Mouse (Mus musculus) liver (tissue): ENCODE data around the gene Tcf7l1.

Source experiments
- DNase-seq: peaks from one replicate; pipeline ENCODE4 v3.0.0-alpha.2; 2020; ENCODE audit warnings: mixed read lengths

The Tcf7l1 gene

DNA sequence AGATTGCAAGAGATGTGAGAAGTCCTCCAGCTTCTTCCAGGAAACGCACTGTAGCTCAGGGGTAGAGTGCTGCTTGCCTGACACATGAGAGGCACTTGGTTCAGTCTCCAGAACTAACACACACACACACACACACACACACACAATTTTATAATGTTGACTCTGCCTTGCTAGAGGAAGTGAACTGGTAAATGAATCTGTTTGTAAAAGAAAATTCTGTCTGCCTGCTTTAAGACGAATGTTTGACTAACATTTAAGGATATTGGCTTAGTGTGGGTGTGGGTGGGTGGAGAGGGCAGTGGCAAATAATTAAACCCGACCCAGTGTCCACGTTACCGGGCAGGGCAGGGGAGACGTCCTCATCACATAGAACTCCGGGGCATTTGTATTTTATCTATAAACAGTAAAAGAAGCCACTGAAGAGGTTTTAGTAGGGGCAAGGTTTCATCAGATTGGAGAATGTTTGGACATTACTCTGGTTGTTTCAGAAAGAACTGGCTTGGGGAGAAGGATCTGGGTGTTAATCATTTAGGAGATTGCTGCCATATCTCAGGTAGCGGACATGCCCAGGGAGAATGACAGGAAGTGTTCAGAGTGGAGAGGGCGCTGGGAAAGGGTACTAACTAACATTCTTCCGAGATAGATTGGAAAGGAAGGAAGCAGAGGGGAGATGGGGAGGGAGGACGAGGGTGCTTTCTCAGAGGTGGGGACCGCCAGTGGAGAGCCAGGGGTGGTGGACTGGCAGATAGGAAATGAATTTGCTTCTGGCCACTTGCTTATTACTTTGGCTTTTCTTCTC, 169.1 kb downstream of the Tcf7l1 start:
- no peak for DNase-seq

DNA sequence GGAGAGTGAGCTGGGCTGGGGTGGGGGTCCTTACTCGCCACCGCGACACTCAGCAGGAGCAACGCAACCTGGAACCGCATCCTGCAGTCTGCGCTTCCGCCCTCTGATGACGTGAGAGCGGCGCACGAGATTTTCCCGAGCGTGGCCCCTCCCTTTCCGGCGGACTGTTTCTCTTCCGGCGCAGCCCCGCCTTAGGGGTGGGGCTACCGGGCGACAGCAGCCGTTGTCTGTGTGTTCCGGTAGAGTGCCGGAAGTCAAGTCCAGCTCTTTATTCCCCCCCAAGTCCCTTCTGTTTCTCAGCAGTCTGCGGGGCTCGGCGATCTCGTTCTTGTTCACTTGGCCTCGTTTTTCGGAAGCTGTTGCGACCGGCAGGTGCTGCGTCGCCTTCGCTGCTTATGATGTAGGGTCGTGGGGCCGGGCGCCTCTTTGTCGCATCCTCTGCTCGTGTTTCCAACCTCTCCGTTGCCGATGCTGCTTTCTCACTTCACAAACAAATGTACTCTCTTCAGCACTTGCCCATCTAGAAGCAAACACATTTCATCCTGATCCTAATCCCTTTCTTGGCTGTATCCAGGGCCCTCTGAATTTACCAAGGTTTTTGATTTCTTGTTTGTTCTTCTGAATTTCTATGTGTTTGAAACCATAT, 172.3 kb downstream of the Tcf7l1 start, which contains the start of gene Tgoln1:
Gene Tgoln1, minus strand, starts transcription at position 358 of the 646 bp plus-strand sequence.
- peak; percentile 95 for DNase-seq

DNA sequence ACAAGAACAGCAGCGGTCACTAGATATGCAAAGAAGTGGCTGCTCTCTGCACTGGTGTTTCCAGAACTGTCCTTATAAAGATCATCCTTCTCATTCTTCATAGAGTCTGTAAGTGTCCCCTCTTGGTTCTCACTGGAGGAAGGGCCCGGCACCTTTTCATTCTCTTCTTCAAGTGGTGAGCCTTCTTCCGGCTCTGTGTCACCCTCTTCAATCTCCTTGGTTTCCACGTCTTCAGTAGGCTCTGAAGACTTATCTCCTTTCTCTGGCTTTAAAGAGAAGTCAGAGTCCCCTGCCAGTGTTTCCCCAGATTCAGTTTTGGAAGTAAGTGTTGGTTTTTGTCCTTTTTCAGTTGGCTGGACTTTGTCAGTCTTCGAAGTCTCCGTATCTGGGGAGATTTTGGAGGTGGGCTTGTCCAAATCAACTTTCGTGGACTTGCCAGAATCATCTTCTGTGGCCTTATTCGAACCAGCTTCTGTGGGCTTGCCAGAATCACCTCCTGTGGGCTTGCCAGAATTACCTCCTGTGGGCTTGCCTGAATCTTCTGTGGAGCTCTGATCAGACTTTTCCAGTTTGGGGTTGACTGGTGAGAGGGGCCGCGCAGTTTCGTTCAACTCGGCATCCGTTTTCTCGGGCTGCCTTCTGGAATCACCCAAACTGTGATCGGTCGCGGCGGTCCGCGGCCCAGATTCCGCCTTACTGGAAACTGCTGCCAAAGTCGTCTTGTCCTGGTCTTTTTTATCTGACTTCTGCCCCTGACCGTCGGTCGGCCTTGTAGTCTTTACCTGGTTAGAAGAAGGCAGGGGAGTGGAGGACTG, 173.3 kb downstream of the Tcf7l1 start:
- no peak for DNase-seq

DNA sequence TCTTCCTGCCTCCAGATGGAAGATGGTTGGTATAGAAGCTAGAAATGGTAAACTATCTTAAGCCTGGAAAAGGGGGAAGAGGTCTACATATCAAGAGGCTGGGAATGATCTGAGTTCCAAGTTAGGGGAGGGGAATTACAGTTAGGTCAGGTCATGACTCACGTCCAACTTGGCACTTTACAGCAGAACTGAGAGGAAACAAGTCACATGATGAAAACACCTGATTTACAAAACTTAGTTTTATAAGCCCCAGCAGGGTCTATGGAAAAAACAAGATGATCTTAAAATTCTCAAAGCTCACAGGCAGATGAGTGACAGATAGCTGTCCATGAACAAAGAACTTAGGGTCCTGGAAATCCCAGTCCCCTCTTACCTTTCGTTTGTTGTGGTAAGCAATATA, 173.9 kb downstream of the Tcf7l1 start:
- DNase-seq = no peak

DNA sequence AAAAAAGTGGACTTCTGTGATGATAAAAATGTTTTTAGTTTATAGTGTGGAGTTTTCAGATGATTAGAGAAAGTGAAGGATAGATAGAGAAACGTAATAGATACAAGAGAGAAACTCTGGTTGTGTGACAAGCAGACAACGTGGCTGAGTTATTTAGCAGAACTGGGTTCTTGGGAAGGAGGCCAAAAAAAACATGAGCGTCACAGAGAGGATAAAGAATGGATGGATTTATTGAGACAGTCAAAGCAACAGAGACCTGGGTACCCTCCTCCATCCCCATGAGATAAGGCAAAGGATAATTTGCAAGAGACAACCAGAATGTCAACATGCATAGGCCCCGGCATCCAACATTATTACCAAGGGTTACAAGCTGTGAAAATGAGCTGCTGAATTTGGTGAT, 178.8 kb downstream of the Tcf7l1 start:
- no peak for DNase-seq

DNA sequence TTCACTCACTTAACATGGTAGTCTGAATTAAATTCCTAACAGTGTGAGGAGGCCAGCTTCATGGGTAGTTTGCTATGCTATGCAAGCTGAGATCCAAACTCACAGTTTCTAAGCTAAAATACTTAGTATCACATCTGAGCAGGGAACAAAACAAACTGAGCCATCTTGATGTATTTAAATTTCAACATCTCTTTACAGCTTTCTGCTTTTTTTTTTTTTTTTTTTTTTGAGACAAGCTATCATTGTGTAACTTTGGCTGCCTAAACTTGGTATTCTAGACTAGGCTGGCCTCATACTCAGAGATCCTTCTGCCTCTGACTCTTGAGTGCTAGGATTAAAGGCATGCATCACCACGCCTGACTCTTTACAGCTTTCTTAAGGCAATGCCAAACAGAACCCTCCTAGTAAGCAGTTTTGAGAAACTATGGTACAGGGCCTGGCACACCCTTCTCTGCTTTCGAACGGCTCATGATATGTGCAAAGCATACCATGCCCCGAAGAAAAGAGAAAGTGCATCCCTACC, 180.3 kb downstream of the Tcf7l1 start:
- DNase-seq = no peak

DNA sequence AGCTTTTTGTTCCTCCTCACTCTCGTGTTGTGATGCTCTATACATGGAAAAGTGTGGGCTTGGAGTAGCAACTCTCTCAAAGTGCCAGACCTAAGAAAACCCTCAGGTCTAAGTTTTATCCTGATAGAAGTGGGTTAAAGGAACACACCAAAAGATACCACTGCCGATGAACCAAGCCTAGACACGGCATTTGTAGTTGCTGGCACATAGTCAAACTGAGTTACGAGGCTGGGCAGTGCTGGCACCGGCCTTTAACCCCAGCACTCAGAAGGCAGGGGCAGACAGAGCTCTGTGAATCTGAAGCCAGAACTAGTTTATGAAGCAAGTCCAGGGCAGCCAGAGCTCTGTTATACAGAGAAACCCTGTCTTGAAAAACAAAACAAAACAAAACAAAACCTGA, 181.4 kb downstream of the Tcf7l1 start:
- no peak for DNase-seq

DNA sequence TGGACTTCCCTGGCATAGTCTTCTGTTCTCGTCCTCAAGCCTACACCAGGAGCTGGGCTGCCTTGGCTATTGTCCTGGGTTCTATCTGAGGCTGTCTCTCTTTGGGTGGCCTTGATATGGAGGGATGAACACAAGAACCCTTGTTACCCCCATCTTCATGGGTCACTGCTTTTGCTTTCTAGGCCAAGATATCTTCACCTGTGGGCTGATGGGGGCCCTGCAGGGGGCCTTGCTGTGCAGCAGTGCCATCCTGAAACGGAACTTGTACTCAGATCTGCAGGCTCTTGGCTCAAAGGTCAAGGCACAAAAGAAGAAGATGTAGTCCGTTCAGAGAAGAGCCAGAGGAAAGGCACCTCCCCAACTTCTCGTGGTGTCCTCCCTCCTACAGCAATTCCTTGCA, 182.0 kb downstream of the Tcf7l1 start:
- DNase-seq = no peak

DNA sequence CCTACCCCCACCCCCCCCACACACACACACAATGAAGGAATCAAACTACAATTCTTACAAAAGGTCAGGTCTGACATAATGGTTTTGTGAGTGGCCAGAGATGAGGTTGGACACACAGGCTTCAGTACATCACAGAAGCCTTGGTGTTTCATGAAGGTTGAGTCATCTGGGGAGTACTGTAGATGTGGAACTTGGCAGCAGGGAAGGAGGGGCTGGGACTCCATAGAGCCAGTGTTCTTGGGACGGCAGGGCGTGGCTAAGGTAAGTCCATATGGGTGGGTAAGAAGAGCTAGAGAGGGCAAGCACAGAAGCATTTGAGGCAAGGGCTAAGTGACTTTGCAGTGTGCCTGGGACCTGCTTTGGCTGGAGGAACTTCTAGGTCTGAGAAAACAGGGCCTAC, 185.0 kb downstream of the Tcf7l1 start:
- no peak for DNase-seq

DNA sequence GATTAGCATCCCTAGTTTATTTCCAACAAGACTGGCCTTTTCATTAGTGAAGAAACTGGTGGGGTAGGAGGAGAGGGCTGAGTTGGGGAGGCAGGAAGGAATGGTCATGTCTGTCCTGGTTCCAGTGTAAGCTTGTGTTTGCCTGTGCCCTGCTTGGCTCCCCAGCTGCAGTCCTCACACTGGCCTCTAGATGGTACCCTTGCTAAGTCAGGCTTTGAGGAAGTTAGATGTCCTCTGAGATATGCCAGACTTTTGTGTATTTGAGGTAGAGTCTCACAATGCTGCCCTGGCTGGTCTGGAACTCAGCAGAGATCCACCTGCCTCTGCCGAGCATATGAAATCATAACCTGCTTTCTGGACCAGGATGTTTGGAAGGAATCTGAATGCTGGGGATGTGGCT, 187.3 kb downstream of the Tcf7l1 start:
- DNase-seq = peak; percentile 74

DNA sequence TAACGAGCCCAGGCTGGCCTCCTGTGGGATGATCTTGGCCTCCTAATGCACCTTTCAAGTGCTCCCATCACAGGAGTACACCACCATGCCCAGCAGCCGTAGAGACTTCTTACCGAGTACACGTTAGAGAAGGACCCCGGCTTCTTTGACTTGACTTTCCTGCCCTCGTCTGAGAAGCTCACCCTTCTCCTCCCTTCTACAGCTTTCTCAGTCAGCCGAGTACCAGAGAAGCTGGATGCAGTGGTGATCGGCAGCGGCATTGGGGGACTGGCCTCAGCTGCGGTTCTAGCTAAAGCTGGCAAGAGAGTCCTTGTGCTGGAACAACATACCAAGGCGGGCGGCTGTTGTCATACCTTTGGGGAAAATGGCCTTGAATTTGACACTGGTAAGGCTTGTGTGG, 188.3 kb downstream of the Tcf7l1 start:
- DNase-seq = no peak

DNA sequence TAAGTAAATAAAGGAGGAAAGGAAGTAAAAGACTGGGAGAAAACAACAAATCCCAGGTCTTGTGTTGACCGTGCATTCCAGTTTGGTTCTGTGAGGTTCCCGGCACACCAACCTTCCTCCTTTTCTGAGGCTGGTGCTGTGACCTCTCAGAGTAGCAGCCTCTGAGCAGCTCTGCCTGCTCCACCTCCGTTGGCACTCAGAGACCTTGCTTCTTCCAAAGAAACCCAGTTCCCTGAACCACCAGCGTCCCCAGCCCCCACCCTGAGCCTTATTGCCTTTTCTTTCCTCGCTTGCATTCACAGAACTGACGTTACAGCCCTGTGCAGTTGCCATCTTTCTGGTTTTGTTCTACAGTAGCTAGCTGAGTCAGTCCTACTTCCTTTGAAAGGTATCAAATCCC, 188.8 kb downstream of the Tcf7l1 start:
- no peak for DNase-seq

DNA sequence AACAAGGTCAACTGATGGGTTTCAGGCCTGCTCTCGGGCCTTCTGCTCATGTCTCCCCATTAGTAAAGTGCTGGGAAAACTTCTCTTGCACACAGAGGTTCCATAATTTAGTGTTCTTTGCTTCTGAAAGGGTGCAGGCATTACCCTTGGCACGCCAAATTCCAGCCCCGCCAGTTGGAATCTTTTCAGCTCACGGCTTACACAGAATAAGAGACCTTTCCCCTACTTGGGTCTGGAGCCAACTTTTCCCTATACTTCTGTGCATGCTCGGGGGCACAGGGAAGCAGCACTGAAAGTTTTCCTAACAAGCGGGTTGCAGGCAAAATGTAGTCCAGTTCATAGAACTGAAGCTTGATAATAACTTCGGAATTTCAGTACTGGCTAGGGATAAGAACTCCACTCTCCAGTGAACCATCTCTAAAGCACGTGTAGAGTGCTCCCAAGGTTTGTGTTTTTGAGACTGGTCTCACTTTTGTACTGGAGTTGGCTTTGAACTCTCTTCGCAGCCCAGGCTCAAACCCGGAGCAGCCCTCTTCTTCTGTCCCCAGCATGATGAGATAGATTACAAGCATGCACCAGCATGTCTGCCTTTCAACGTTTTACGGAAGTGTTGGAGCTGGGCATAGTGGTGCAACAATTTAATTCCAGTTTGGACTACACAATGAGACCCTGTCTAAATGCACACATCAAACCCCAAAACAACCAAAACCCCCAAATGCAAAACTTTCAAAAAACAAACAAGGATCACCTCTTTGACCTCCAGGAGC, 190.1 kb downstream of the Tcf7l1 start:
- DNase-seq = no peak

DNA sequence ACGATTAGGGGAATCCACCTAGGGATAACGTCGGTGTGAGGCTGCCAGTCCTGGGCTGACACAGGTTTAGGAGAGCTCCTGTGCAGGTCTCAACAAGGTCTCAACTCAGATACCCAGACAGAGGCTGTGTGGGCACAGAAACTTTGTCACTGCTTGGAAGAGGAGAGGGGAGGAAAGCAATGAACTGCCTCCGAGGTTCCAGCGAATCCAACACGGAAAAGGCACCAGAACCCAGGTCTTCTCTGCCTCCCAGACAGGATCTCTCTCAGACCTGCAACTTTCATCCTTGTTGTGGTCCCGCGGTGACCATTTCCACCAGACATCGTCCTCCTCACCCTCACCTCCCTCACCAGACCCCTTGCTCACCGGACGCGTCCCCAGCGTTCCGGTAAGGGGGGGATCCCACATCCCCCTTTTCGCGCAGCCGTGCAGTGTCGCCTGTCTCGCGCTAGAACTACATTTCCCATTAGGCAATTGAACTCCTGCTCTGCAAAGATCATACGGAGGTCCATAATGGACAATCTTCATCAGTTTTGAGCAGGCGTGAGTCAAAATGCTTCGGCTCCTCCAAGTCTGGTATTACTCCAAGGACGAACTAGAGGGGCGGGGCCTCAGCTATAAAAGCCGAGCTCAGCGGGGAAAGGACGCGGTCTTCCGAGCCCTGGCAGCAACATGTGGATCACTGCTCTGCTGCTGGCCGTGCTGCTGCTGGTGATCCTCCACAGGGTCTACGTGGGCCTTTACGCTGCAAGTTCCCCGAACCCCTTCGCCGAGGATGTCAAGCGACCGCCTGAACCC, 190.9 kb downstream of the Tcf7l1 start, which contains the start of the genes Elmod3 and Retsat:
Gene Elmod3, minus strand, starts transcription at position 458 of the 798 bp plus-strand sequence.
Gene Retsat, plus strand, starts transcription at position 520 of the 798 bp plus-strand sequence.
- peak; percentile 90 for DNase-seq

DNA sequence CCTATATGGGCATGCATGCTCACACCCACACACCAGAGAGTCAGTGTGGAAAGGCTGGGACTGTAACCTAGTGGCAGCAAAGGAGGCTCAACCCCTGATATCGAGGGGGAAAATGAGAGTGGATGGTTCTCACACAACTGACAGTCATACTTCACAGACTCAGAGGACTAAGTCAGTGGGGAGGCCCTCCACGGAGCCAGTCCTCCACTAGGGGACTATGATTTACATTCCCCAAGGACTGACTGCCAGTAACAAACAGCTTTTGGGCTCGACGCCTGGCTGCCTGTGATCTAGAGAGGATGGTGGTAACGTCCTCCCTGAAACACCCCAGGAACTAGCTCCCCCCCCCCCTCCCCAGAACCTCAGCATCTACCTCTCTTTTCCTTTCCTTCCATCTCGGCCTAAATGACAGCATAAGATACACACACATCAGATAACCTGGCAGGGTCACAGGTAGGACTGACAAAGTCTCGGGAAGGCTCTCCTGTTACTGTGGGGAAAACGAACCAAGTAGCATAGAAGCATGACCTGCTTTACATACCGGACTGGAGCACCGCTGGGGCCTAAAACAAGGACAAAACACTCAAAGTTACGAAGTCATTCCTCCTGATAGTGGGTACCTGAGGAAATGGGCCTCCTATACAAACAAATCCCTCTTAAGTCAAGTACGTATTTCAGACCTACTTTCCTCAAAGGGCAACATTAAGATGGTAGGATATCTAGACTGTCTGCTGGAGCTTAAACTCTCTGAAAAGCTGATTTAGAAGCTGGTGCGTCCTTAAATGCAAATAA, 191.8 kb downstream of the Tcf7l1 start:
- no peak for DNase-seq

DNA sequence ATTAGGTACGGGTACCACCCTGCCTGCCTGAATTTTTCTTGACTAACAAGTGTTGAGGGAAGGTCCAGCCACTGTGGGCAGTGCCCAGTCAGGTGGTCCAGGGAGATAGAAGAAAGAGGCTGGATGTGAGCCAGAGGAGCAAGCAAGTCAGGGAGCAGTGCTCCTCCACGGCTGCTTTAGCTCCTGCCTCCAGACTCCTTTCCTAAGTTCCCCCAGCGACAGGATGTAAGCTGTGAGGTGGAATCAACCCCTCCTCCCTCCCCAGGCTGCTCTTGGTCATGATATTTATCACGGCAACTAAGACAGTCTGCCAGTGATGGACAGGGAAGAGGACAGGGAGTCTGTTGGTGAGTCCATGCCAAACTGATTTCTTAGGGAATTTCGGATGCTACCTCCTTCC, 195.1 kb downstream of the Tcf7l1 start:
- DNase-seq = no peak

DNA sequence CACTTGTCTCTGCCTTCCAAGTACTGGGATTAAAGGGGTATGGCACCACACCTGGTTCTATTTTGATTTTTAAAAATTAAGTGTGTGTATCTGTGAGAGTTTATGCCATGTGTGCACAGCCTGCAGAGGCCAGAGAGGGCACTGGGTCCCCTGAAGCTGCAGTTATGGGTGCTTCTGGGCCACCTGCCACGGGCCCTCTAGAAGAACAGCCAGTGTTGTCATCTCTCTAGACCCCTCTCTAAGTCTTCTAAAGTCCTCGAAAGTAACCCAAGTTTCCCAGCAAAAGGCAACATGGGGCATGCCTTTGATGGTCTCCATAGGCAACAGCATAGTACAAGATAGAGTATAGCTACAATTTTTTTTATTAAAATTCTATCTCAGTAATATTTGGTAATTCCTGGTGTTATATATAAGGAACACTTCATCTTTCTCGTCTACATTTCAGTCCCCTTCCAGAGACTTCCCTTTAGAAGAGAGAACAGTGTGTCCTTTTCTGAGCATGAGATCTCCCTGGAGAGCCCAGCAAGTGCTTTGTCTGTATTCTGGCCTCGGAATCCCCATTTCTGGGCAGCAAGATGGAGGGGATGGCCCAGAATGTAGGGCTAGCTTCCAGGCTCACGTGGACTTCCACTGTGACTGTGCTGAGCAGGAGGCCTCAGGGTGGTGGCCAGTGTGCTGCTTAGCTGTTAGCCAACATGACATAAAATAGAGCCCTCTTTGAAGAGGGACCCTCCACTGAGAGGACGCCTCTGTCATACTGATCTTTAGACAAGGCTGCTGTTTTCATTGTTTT, 195.8 kb downstream of the Tcf7l1 start:
- no peak for DNase-seq

DNA sequence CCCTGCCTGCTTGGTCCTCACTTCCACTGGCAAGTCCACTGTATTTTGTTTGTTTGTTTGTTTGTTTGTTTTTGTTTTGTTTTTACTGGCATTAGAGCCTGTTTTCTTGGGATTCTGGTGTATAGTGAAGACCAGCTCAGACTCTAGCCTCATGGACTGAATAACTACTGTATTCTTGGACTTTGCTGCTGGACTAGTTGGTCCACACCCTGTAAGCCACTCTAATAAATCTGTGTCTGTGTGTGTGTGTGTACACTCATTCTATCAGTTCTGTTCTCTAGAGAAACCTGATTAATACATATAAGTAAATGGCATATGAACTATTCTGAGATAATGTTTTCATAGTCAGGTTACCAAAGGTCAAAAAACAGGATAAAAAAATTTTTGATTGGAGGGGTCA, 198.9 kb downstream of the Tcf7l1 start:
- DNase-seq = no peak

DNA sequence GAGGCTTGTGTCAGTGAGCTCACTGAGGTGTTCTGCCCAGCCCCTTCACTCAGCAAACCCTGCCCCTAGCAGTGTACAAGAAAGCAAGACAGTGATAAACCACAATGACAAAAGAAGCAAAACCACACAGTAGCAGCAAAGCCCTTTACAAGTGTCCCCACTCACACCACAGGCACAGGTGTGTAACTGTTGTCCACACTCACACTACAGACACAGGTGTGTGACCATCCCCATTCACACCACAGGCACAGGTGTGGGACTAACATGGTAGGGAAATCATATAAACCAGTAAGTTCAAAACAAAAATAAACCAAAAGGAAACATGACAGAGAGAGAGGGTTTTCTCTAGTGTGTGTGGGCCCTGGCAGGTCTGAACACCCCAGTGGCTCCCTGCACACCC, 200.7 kb downstream of the Tcf7l1 start:
- DNase-seq = no peak

DNA sequence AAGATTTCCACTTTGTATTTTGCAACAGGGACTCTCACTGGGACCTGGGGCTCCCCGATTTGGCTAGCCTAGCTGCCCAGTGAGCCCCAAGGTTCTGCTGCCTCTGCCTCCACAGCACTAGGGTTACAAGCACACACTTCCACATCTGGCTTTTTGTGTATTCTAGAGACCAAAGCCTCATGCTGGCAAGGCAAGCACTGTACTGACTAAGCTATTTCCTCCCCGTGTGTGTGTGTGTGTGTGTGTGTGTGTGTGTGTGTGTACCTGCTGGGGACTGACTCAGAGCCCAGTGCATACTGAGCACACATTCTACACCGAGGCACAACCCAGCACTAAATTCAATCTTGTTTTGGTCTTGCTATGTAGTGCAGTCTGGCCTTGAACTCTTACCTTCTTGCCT, 202.4 kb downstream of the Tcf7l1 start:
- no peak for DNase-seq
